Mouse (Mus musculus): ENCODE data around the gene Gm6592. TPM values are rescaled to one million over a fixed set of nuclear protein-coding genes. Genes with fewer than 3 reads are reported as not detected.
"Not testable (repeated sequence)": the region's sequence is repeated elsewhere in the genome, so short reads cannot be mapped to it uniquely, and the experiment has no call there.

The Gm6592 gene
- not detected for total RNA-seq (2021)
- long read RNA-seq, experiment 1 = 0 reads
- long read RNA-seq, experiment 2 = 0 reads

DNA sequence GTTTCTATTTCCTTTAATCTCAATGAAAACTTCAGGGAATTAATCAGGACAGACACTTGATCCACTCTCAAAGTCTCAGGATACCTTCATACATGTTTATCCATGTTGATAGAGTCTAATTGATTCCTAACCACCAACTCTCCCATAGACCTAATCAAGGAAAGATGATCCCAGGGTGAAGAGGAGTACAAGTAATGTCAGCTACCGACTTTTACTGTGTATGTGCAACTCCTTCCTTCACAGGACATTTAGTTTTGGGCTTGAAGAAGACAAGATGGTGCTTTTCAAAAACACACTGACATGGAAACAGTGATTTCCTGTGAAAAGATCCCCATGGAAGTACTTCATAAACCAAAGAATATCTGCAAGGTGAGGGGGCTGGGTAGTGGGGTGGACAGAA lies at the start of gene Gm6592:
Gene Gm6592 (plus strand): TSS at position 301 of the 400 bp plus-strand sequence.
- DNase-seq = no peak

DNA sequence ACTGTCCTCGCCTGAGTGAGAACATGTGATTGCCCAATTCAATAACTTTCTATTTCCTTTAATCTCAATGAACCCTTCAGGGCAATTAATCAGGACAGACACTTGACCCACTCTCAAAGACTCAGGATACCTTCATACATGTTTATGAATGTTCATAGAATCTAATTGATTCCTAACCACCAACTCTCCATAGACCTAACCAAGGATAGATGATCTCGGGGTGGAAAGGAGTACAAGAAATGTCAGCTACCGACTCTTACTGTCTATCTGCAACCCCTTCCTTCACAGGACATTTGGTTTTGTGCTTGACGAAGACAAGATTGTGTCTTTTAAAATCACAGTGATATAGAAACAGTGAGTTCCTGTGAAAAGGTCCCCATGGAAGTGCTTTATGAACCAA lies 40.4 kb upstream of the Gm6592 start, which contains the start of gene Ssxb5:
Gene Ssxb5 (plus strand): TSS at position 301 of the 400 bp plus-strand sequence.
- not testable (repeated sequence) for DNase-seq

DNA sequence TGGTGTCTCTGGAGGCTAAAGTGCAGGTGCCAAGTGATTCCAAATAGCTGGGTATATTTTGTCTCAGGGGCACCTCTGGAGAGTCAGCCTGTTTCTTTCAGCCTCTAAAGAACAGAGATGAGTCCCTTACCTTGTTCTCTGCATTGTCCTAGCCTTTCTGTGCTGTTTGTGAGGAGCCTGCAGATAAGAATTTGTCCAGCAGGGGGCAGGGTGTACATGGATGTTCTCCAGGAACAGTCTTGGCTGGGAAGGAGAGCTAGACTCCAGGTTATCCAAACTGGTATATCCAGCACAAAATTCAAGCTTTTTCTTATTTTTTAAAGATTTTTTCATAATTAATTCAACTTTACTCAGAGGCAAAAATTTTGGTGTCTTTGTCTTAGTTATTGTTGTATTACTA lies 11.8 kb upstream of the Gm6592 start:
- peak; percentile 4 to 63 for DNase-seq

DNA sequence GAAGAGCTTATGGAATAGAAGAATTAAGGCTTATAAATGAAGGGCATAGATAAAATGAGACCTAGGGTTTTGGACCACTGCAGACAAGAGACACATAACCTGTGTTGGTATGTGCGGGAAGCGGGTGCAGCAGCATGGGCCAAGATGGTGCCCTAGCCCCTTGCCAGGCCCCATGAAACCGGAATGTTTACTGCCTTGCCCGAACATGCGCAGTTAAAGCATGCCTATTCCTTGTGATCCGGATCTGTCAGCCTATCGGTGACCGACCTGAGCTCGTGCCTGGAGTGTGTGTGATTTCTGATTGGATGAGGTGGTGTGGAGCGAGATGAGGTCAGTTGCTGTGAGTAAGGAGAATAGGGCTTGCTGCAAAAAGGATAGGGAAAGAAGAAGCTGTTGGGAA lies 8.7 kb downstream of the Gm6592 start:
- DNase-seq = no peak

DNA sequence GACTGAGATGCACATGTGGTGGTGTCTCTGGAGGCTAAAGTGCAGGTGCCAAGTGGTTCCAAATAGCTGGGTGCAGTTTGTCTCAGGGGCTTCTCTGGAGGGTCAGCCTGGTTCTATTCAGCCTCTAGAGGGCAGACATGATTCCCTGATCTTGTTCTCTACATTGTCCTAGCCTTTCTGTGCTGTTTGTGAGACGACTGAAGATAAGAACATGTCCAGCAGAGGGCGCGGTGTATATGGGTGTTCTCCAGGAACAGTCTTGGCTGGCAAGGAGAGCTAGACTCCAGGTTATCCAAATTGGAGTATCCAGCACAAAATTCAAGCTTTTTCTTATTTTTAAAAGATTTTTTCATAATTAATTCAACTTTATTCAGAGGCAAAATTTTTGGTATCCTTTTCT lies 20.5 kb downstream of the Gm6592 start:
- DNase-seq = peak; percentile 49 to 62

DNA sequence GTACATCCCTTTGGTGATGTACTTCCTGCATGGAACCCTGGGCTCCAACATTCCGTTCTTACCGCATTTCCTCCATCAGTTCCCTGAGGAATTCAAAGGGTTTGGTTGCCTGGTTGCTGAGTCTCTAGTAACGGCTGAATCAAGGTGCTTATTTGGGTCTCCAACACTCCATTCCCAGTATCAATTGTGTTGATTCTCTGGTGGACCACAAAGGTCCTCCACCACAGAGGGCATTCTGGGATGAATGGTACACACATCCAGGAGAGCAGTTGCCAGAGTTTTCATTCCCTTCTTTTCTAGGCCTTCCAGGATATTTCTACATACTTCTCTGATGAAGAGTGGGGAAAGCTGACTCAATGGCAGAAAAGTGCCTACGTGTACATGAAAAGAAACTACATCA lies 30.2 kb downstream of the Gm6592 start, which contains the start of gene Gm5751:
Gene Gm5751 (plus strand): TSS at position 301 of the 400 bp plus-strand sequence.
- DNase-seq = not testable (repeated sequence)

DNA sequence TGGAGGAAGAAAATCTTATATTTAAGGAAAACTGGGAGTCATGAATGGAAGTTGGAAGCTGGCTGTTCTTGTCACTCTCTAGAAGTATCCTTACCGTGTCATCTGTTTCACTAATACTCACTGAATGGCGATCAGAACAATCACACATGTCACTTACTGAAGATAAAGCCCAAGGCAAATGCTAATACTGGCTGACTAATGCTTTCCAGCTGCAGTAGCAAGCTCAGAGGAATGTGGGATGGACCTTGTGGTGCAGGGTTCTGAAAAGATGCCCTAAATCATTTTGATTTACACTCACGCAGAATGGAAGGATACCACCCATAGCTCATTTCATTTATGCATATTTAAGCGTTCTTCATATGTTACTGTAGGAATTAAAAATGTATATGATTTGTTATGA lies 40.5 kb downstream of the Gm6592 start:
- DNase-seq = no peak

DNA sequence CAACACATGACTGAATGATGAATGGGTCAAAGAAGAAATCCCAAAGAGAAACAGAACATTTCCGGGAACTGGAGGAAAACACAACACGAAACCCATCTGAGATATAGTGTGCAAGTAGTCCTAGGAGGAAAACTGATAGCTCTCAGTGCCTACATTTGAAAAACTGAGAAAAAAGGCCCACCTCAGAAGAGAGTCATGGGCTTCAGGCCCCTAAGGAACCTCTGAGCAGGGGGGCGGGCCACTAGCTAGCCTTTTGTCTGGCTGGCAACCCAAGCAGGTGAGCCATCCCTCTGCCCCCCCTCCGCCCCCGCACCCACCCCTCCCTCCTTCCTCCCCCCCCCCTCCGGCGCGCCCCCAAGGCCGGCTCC lies 48.2 kb downstream of the Gm6592 start:
- DNase-seq = no peak

DNA sequence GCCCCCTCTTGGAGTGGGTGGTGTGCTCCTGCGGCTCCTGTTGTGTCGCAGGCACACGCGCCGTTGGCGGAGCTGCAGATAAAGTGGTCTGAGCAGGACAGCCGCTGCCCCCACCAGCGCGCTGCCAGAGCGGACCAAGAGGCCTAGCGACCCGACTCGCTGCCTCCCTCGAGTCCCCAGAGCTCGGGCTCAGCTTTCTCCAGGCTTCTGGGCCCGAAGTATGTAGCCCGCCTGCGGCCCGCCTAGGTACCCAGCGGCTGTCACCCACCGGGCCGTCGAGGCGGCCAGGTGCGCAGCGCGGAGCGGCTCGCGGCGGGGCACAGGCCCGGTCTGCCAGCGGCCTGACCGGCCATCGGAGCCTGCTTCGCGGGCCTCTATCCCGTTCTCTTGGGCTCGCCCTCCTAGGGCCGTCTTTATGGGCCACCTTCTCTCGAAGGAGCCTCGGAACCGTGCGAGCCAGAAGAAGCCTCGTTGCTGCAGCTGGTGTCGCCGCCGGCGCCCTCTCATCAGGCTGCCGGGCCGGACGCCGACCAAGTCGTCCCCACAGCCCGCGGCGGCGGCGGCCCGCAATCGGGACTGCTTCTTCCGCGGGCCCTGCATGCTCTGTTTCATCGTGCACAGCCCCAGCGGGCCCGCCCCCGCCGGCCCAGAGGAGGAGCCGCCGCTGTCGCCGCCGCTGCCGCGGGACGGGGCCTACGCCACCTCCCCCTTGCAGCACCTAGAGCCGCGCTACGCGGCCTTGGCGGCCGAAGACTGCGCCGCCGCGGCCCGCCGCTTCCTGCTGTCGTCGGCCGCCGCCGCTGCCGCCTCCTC lies 48.8 kb downstream of the Gm6592 start, which contains the start of gene B630019K06Rik:
Gene B630019K06Rik (plus strand): TSS at position 40 of the 813 bp plus-strand sequence.
- peak; percentile 65 to 82 for DNase-seq

DNA sequence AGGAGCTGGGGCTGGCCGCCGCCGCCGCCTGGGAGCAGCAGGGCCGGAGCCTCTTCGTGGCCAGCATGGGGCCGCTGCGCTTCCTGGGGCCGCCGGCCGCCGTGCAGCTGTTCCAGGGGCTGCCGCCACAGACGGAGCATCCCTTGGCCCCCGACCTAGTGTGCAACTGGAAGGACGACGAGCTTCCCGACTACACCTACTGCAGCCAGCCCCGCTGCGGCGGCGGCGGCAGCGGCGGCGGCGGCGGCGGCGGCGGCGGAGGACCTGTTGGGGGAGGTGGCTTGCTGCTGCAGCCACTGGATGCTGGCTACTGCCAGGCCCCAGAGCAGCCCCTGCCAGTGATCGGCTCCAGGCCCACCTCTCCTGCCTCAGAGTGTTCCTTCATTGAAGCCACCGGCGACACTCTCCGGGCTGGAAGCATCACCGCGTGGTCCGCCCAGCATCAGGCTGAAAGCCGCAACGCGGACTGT lies 49.4 kb downstream of the Gm6592 start:
- no peak for DNase-seq

Other genes with a start within 250 kb of the Gm6592 start
- gene Ssxb8, start 153.2 kb upstream of the Gm6592 start, total RNA-seq (2021) = not detected
- gene Ssx9, start 95.6 kb upstream of the Gm6592 start, total RNA-seq (2021) = not detected
- not detected for gene Ssxb5, start 40.3 kb upstream of the Gm6592 start, total RNA-seq (2021)
- not detected for gene Gm5751, start 30.3 kb downstream of the Gm6592 start, total RNA-seq (2021)
- under 1 TPM; 0.57 to 0.77 TPM for gene B630019K06Rik, start 48.4 kb downstream of the Gm6592 start, total RNA-seq (2021)
- gene Fthl17b, start 119.0 kb downstream of the Gm6592 start, total RNA-seq (2021) = not detected
- gene Fthl17c, start 132.6 kb downstream of the Gm6592 start, total RNA-seq (2021) = not detected
- not detected for gene Fthl17d, start 142.8 kb downstream of the Gm6592 start, total RNA-seq (2021)
- gene Fthl17e, start 189.5 kb downstream of the Gm6592 start, total RNA-seq (2021) = not detected
- gene Fthl17f, start 219.0 kb downstream of the Gm6592 start, total RNA-seq (2021) = not detected